Mouse (Mus musculus) mesoderm, embryonic 11.5 days (tissue): ENCODE results near the gene Krr1.
"Not testable (repeated sequence)": the region's sequence is repeated elsewhere in the genome, so short reads cannot be mapped to it uniquely, and the experiment has no call there.

Experiments
- DNase-seq: peaks from one replicate; pipeline ENCODE4 v3.0.0-alpha.2; 2012; ENCODE audit warnings: low read depth, low spot score

Krr1 gene

DNA sequence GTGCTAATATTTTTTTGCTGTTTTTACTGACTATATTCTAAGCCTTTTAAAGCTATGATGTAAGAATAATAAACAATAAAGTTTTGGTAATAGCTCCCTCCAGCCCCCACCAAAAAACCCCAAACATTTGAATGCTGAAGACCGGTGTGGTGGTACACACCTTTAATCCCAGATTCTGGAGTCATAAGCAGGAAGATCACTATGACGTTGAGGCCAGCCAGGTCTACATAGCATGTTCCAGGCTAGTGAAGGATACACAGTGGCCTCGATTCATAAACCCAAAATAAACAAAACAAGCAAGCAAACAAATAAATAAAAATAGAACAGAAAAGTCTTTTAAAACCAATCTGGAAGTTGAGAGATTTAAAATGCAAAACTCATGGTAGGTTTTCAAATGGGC lies 535 bp upstream of the Krr1 start:
- no peak for DNase-seq

DNA sequence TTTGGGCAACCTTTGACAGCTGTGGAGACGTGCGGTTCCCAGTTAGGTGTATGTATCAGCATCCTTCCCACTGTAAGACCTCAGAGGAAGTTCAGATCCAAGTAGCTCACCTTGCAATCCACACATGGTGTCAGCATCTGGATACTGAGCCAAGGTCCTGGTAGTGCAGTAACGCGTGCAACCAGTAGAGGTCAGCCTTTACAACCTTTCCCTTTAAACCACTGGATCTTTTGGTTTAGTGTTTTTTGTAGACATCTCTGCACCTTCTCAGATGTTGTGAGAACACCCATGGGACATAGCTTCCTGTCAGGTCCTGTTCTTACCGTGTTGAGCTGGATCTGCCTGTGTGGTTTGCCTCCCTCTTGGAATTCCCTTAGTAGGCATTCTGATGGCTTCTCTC lies 5.1 kb downstream of the Krr1 start:
- DNase-seq = peak; percentile 73

DNA sequence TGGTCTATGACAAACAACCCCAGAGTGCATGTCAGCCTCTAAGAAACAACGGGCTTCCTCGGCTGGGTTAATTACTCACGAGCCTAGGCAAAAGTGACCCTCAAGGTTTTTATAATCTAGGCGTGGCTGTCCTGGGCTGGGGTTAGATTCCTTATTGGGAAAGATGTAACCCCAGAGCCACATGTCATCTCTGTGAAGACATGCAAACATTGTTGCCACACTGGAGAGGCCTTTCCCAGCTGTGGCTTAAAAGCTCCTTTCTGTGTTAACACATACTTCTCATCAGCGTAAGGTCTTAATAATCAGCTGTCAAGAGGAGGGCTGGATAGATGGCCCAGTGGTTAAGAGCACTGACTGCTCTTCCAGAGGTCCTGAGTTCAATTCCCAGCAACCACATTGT lies 10.6 kb downstream of the Krr1 start:
- DNase-seq = no peak

DNA sequence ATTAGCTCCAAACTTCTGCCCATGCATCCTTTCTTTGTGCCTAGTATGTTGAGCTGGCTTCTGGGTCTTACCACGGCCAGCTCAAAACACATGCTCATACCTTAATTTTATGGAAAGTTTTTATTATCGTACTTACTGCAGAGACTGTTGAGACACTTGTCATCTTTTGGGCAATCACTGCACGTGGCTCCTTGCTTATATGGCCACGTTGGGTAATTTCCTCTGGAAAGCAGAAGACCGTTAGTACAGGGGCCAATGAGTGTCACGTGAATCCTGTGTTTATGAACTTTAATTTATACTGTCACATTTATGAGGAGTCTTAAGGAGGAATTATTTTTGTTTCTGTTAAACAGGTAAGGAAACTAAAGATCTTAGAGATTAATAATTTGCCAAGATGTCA lies 14.0 kb downstream of the Krr1 start:
- DNase-seq = no peak

DNA sequence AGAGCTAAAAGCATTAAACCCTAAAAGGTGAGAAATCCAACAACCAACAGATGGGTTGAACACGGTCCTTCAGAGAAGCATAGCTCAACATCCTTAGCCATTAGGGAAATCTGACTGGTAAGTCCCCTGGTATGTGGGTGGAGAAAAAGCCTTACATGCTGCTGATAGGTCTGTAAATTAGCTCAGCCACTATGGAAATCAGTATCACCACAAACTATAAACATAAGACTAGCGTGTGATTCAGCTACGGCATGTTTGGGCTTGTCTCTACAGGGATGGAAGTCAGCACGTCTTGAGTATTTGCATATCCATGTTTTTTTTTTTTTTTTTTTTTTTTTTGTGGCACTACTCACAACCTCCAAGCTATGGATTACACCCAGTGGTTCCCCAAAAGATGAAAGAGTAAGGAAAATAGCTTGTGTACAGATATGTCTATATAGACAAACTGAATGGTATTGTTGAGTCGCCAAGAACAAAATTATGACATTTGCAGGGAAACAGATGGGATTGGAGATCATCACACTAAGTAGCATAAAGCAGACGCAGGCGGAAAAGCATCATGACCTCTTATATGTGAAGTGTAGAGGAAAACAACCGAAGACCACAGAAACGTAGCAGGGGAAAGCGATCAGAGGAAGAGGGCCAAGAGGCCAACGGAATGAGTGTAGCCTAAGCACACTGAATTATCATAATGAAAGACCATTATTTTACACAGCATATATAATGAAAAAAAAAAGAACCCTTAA lies 23.5 kb downstream of the Krr1 start:
- DNase-seq = no peak

DNA sequence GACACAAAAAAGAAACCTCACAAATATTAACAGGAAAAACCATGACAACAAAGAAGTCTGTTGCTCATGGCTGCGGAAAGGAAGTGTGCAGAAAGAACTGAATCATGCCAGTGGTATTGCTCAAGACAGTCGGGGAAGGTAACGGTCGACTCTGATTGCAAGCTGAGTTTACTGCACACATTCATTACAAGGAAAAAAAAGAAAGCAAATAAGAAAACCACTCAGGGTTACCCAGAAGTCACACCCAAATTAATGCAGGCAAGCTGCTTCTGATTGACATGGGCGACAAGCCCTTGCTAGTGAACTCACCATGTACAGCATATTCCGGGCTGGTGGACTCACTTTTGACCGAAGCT lies 24.1 kb downstream of the Krr1 start:
- no peak for DNase-seq

DNA sequence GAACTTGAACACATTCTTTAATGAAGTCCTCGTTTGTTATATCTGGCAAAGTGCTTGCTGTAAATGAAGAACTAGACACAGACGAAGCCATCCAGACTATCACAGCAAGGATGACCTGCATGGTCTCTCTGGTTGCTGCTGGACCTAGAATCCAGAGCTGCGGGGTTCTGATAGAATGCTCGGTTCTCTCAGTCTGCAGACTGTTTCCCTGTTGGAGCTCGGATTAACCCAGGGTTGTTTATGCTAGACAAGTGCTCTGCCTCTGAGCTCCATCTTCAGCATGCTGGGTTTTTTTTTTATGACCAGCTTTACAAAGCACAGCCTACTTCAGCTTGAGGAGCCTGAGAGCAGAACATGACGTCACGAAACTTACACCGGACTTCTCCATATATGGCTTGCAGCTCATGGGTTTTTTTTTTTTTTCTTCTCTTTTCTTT lies 24.5 kb downstream of the Krr1 start:
- DNase-seq = no peak

DNA sequence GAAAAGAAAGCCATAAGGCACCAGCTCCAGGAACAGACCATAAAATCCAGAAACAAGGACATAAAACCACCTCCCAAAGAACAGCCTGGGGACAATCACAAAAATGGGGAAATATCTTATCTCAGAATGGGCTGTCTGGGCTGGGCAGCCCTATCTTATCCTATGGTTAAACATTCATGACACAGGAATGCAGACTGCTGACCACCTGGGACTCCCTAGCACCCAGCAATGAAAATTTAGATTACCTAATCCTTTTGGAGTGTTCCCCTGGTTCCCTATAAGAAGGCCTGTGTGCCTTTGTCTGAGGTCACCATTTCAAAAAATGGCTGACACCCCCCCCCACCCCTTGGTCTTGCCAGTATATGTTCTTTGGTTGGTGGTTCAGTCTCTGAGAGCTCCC lies 25.2 kb downstream of the Krr1 start:
- no peak for DNase-seq

DNA sequence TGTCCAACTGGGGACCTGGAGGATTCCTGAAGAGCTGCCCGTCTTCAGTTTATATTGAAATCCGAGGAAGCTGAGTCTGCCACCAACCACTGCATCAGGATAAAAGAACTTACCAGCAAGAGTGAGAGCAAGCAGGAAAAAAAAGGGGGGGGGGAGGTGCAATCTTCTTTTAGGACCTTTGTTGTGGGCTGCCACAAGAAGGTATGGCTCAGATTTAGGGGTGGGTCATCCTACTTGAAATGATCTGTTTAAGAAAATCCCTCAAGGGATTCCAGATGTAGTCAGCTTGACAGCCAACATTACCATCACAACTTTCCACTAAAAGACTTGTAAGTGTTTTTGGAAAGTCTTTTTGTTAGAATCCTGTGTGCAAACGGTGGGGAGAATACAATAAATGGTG lies 27.3 kb downstream of the Krr1 start:
- DNase-seq = no peak

DNA sequence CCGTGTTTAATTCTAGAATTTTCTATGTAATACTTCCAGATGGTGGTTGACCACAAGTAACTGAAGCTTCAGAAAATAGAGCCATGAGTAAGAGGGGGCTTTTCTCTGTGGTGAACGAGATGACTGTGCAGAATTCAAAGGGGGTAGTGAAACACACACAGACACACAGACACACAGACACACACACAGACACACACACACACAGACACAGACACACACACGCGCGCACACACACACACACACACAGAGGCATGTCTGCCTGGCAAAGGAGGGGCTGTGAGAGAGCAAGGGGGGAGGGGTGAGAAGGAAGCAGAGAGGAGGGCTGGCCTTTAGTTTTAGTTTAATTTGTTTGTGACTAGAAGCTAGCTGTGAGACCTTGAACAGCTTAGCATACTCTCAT lies 28.1 kb downstream of the Krr1 start:
- DNase-seq = no peak

DNA sequence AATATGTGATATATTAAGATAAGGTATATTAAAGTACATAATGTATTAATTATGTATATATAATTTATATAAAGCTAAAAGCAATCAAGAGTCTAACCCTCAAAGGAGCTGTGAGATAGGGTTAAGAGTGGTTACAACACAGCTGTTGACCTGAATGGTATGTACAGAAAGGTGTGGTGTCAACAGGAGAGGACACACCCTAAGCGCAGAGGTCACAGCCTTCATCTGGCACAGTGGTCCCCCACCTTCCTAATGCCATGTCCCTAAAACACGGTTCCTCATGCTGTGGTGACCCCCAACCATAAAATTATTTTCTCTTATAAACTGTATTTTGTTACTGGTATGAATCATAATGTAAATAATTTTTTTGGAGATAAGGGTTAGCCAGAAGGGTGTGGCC lies 28.9 kb downstream of the Krr1 start:
- no peak for DNase-seq

DNA sequence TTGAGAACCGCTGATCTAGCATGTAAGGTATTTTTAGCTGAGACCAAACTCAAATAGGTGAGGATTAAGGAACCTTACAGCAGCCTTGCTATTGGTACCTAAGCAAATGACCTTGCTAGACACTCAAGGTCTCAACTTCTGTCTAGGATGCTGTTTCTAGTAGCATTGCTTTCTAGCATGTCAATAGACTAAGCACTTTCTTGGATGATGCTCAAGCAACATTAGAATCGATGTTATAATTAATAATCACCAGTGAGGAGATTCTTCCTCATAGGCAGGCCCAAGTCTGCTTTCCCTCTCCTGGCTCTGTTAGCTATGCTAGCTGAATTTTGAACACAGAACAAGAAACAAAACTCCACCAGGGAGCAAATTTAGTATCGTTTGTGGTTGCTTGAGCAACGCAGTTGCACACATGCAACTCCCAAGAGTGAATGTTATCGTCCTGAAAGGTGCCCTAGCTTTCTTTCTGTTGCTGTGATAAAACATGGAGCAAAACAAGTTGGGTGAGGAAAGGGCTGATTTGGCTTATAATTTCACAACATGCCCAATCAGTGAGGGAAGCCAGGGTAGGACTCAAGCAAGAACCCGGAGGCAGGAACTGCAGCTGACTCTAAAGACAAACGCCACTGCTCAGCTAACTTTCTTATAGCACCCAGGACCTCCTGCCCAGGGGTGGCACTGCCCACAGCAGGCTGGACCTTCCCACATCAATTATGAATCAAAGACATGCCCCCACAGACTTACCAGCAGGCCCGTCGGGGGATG lies 29.5 kb downstream of the Krr1 start:
- DNase-seq = no peak

DNA sequence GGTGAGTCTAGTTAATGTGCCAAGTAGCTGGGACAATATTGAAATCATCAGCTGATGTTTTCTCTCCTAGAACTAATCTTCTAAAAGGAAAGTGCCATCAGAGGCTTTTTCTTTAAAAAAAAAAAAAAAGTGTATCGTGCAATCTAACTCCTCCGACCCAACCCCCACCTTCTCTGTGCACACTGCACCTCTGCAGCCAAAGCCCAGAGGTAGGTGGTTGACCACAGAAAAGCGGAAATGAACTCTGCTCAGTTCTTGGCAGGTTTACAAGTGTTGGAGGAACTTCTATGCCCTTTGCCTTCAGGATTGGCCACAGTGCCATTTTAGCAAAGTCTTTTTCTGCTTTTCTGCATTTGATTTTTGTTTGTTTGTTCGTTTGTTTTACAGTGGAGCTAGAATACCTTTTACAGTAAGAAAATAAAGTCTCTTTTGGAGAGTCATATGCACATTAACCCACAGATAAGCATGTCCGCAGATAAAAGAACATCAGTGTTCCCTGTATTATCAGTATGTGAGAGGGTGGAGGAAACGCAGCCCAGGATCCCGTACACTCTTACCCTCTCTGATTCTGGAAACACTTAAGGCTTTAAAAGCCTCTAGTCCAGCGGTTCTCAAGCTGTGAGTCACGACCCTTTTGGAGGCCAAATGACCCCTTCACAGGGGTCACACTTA lies 30.2 kb downstream of the Krr1 start, which contains the start of gene Glipr1:
Glipr1 (minus strand) TSS at position 88 of the 672 bp plus-strand sequence.
- no peak for DNase-seq

DNA sequence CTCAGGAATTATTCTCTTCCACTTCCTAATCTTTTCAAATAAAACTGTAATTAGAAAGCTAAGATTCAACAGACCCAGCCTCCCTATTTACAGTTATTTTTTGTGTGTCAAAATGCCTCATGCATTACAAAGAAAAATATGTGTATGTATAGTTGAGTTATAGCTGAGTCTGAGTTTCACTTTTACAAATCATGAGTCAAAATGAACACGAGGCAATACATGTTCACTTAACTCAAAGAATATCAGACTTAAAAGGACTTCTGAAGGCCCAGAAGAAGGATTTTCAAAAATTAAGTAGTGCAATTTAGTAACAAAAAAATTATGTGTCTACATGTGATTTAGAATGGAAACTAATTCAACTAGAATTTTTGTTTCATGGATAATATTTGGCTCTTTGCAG lies 37.0 kb downstream of the Krr1 start:
- not testable (repeated sequence) for DNase-seq

DNA sequence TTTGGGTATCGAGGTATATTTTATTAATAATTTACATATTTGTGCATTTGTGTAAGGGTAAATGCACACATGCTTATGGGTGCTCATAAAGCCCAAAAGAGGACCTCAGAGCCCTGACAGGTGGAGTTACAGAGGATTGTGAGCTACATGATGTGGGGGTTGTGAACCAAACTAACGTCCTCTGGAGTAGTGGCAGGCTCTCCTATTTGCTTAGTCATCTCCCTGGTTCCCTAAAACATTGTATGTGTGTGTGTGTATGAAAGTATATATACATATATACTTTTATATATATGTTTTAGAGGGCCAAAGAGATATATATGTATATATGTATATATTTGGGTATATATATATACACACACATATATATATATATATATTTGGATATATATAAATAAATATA lies 51.1 kb downstream of the Krr1 start:
- no peak for DNase-seq

DNA sequence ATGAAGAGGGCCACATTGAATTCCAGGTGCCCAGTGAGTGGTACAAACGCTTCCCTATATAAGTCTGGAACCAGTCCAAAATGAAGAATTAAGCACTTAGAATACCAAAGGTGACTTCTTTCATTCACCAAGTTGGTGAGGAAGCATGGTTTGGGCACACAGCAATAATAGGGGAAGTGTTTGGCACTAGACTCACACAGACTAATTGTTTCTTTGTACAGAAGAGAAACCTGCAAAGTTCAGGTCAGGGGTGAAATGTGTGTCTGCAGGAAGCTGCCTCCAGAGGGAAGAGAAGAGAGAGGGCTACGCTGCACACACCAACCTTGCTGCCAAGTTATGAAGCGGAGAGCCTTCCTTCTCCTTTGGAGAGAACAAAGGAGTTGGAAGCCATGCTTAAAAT lies 56.2 kb downstream of the Krr1 start:
- not testable (repeated sequence) for DNase-seq
